Mouse (Mus musculus) testis, adult 10 weeks (tissue): ENCODE data around the gene Hus1. TPM values are rescaled to one million over a fixed set of nuclear protein-coding genes. Genes with fewer than 3 reads are reported as not detected.

Experiments
- polyA plus RNA-seq: library from polyadenylated mRNA; stranded (reverse); fragments of 350-450 nt; fragmentation: Illumina TruSeq; extraction: RNeasy Lipid Tissue Mini Kit (QIAGEN cat#74804); gene quantifications from one replicate; pipeline ENCODE4 v1.2.3, GENCODE M21; 2014; ENCODE audit warnings: low read depth, low replicate concordance

Hus1 gene
- 6.8 TPM for polyA plus RNA-seq

GRCm38 (mm10) chr11:9010853-9011339, at the start of gene Hus1:
Hus1 (minus strand) TSS chr11:9011191.

GRCm38 (mm10) chr11:9048703-9049060, 37.7 kb upstream of the Hus1 start, which contains the start of gene Sun3:
Sun3 (minus strand) TSS chr11:9048991.

GRCm38 (mm10) chr11:9048011-9048702, 37.2 kb upstream of the Hus1 start, which contains the start of gene Gm11992:
Gm11992 (plus strand) TSS chr11:9048594.

GRCm38 (mm10) chr11:8973166-8973565, 37.8 kb downstream of the Hus1 start, which contains the start of gene Pkd1l1:
Pkd1l1 (minus strand) TSS chr11:8973266.

Other genes starting within 250 kb of the Hus1 start
- 0.17 TPM for gene Pkd1l1, start 37.9 kb downstream of the Hus1 start, polyA plus RNA-seq
- 32.2 TPM for gene Gm11992, start 37.4 kb upstream of the Hus1 start, polyA plus RNA-seq
- gene Sun3, start 37.8 kb upstream of the Hus1 start, polyA plus RNA-seq = 213 TPM
- 0.90 TPM for gene Upp1, start 106.9 kb upstream of the Hus1 start, polyA plus RNA-seq
- gene Abca13, start 180.8 kb upstream of the Hus1 start, polyA plus RNA-seq = 0.13 TPM